Mouse (Mus musculus) erythroblast, embryonic 14.5 days (primary cell): ENCODE measurements at regions not wholly inside any gene's neighbourhood (a gene's known extent, or its start where the extent isn't known, plus 50 kb on each side); places are given as distances from the start of the nearest gene placed in this dataset.

ENCODE experiments used
- H3K27me3 ChIP-seq: 2 replicates; pipeline ENCODE4 v1.6.1; 2012; ENCODE audit warnings: inconsistent platforms; ENCODE audit not compliant: control insufficient read depth
- H3K36me3 ChIP-seq: 2 replicates; pipeline ENCODE4 v1.6.1; 2012; ENCODE audit warnings: mild to moderate bottlenecking, inconsistent platforms; ENCODE audit not compliant: control insufficient read depth
- H3K4me1 ChIP-seq: 2 replicates; pipeline ENCODE4 v1.6.1; 2012; ENCODE audit warnings: inconsistent platforms; ENCODE audit not compliant: control insufficient read depth
- H3K4me3 ChIP-seq: replicated peaks from 2 replicates; pipeline ENCODE3; 2012; ENCODE audit warnings: moderate library complexity, mild to moderate bottlenecking, inconsistent platforms
- H3K9me3 ChIP-seq: 2 replicates; pipeline ENCODE4 v1.6.1; 2012; ENCODE audit warnings: low read length, inconsistent platforms, mixed read lengths; ENCODE audit not compliant: control insufficient read depth
- GATA1 ChIP-seq: IDR thresholded peaks from 2 replicates; pipeline ENCODE4 v1.6.1; 2012; ENCODE audit warnings: low read length, inconsistent platforms, mixed read lengths
- TAL1 ChIP-seq: IDR thresholded peaks from 3 replicates; pipeline ENCODE4 v1.6.1; 2012; ENCODE audit warnings: low read length, inconsistent platforms, mixed read lengths

- H3K9me3 ChIP-seq: no peaks in the 10 kb centered on the region
- no peak overlapping the region for H3K4me3 ChIP-seq
- H3K36me3 ChIP-seq: no peaks in the 10 kb centered on the region
- no peak for TF ChIP-seq GATA1
- TF ChIP-seq TAL1: no peak
- H3K4me1 ChIP-seq: no peaks in the 10 kb centered on the region
- H3K27me3 ChIP-seq: peaks cover 8% of the 10 kb centered on the region
Measured at GRCm38 (mm10) chr4:45657350-45657978, 125.2 kb upstream of the Shb start.

GRCm38 (mm10) chr4:45655780-45656179, 123.5 kb upstream of the Shb start:
- Histone ChIP-seq H3K4me3 (no peak overlapping the region), H3K4me1 (no peaks in the 10 kb centered on the region), H3K27me3 (peaks cover 8% of the 10 kb centered on the region), H3K9me3 (no peaks in the 10 kb centered on the region), H3K36me3 (no peaks in the 10 kb centered on the region)
- no peak for TF ChIP-seq TAL1
- no peak for TF ChIP-seq GATA1

- no peak for TF ChIP-seq GATA1
- TF ChIP-seq TAL1: no peak
Measured at GRCm38 (mm10) chr4:45654804-45655155, 122.5 kb upstream of the Shb start.

GRCm38 (mm10) chr4:45654019-45654803, 121.9 kb upstream of the Shb start:
- Histone ChIP-seq H3K9me3 (no peaks in the 10 kb centered on the region), H3K4me3 (no peak overlapping the region), H3K4me1 (no peaks in the 10 kb centered on the region), H3K36me3 (no peaks in the 10 kb centered on the region), H3K27me3 (peaks cover 8% of the 10 kb centered on the region)
- no peak for TF ChIP-seq GATA1
- TF ChIP-seq TAL1: no peak

More at GRCm38 (mm10) chr4:45654804-45655155, 122.5 kb upstream of the Shb start:
- H3K4me1 ChIP-seq: no peaks in the 10 kb centered on the region
- H3K4me3 ChIP-seq: no peak overlapping the region
- peaks cover 8% of the 10 kb centered on the region for H3K27me3 ChIP-seq
- H3K36me3 ChIP-seq: no peaks in the 10 kb centered on the region
- H3K9me3 ChIP-seq: no peaks in the 10 kb centered on the region

- Histone ChIP-seq H3K36me3 (no peaks in the 10 kb centered on the region), H3K4me1 (no peaks in the 10 kb centered on the region), H3K27me3 (peaks cover 1% of the 10 kb centered on the region), H3K9me3 (no peaks in the 10 kb centered on the region), H3K4me3 (no peak overlapping the region)
- TF ChIP-seq GATA1: no peak
- TF ChIP-seq TAL1: no peak
Measured at GRCm38 (mm10) chr4:45648884-45649577, 116.8 kb upstream of the Shb start.

GRCm38 (mm10) chr4:45647514-45647913, 115.2 kb upstream of the Shb start:
- no peak for TF ChIP-seq GATA1
- no peak for TF ChIP-seq TAL1
- H3K36me3 ChIP-seq: no peaks in the 10 kb centered on the region
- no peak overlapping the region for H3K4me3 ChIP-seq
- no peaks in the 10 kb centered on the region for H3K4me1 ChIP-seq
- no peaks in the 10 kb centered on the region for H3K27me3 ChIP-seq
- no peaks in the 10 kb centered on the region for H3K9me3 ChIP-seq

GRCm38 (mm10) chr4:45642604-45643003, 110.3 kb upstream of the Shb start:
- no peak for TF ChIP-seq TAL1
- TF ChIP-seq GATA1: no peak
- Histone ChIP-seq H3K36me3 (no peaks in the 10 kb centered on the region), H3K4me1 (no peaks in the 10 kb centered on the region), H3K9me3 (no peaks in the 10 kb centered on the region), H3K4me3 (no peak overlapping the region), H3K27me3 (no peaks in the 10 kb centered on the region)

GRCm38 (mm10) chr4:45641272-45641671, 109.0 kb upstream of the Shb start:
- no peak for TF ChIP-seq GATA1
- TF ChIP-seq TAL1: no peak
- Histone ChIP-seq H3K4me1 (no peaks in the 10 kb centered on the region), H3K4me3 (no peak overlapping the region), H3K36me3 (no peaks in the 10 kb centered on the region), H3K9me3 (peaks cover 6% of the 10 kb centered on the region), H3K27me3 (no peaks in the 10 kb centered on the region)

- no peak overlapping the region for H3K4me3 ChIP-seq
- H3K27me3 ChIP-seq: no peaks in the 10 kb centered on the region
- TF ChIP-seq GATA1: no peak
- no peak for TF ChIP-seq TAL1
- no peaks in the 10 kb centered on the region for H3K36me3 ChIP-seq
- peaks cover 9% of the 10 kb centered on the region for H3K9me3 ChIP-seq
- no peaks in the 10 kb centered on the region for H3K4me1 ChIP-seq
Measured at GRCm38 (mm10) chr4:45640713-45641112, 108.4 kb upstream of the Shb start.
